Mouse (Mus musculus) cerebellum, postnatal 4 days (tissue): ENCODE measurements around the gene Zfp619.
A peak's percentile ranks its signal among the peaks of the same experiment; 100 is the strongest.
"Not testable (repeated sequence)": the region's sequence is repeated elsewhere in the genome, so short reads cannot be mapped to it uniquely, and the experiment has no call there.

ENCODE experiments used
- DNase-seq, 2 experiments: peaks; one replicate each; pipeline ENCODE4 v3.0.0; 2022; ENCODE audit warnings: low spot score in 2 of 2, mixed read lengths in 1 of 2

Zfp619 gene

DNA sequence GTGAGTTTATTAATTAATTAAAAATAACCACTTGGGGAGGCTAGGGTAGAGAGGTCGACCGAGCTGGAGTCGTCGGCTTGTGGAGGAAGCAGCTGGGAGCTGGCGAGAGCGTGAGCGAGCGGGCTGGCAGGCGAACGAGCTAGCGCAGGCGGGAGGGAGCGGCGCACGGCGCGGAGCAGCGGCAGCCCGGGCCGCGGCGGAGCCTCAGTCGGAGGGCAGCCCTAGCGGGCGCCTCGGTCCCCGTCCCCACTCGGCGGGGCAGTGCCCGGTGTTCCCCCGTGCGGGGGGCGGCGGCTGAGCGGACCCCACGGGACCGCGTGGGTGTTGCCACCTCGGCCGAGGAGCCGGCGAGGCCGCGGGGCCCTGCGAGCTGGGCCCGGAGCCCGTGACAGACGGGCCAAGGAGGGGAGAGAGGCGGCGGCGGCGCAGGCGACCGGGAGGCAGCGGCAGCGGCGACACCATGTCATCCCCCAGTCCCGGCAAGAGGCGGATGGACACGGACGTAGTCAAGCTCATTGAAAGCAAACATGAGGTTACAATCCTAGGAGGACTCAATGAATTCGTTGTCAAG lies 71.0 kb downstream of the Zfp619 start:
- peak in 1 of 2 experiments; percentile 36 for DNase-seq

DNA sequence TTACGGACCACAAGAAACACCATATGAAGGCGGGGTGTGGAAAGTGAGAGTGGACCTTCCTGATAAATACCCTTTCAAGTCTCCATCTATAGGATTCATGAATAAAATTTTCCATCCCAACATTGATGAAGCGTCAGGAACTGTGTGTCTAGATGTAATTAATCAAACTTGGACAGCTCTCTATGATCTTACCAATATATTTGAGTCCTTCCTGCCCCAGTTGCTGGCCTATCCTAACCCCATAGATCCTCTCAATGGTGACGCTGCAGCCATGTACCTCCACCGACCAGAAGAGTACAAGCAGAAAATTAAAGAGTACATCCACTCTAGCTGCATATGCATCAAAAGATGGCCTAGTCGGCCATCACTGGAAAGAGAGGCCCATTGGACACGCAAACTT lies 71.5 kb downstream of the Zfp619 start:
- not testable (repeated sequence) for DNase-seq
